Mouse (Mus musculus) ES-E14 (cell line): ENCODE measurements around the gene Gm5640.

Experiments used
- HCFC1 ChIP-seq: IDR thresholded peaks from 2 replicates; pipeline ENCODE4 v1.6.1; 2012; ENCODE audit warnings: low read length, inconsistent platforms, borderline replicate concordance; ENCODE audit not compliant: insufficient read depth
- ZC3H11A ChIP-seq: IDR thresholded peaks from 2 replicates; pipeline ENCODE4 v1.6.1; 2012; ENCODE audit warnings: low read depth, mild to moderate bottlenecking, inconsistent platforms, low read length, borderline replicate concordance
- ZNF384 ChIP-seq: IDR thresholded peaks from 2 replicates; pipeline ENCODE4 v1.6.1; 2012; ENCODE audit warnings: low read depth, low read length, inconsistent platforms

DNA sequence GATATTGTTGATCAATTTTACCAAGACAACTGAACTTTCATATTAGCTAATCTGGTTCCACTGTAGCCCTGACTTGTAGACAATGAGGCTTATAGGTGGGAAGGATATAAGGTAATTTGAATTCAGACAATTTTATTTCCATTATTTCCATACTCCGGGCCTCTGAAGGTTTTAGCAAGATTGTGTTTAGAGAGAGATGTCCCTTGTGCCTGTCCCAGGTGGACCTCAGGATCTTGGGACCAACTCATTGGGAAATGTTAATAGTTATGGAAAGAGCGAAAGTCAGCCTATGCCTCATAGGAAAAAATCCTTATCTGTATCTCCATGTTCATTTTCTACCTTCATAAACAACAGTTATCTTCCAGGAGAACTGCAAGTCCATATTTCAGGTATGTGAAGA lies 53.1 kb downstream of the Gm5640 start, which contains the start of gene Olfr1325:
- TF ChIP-seq ZC3H11A = no peak
- no peak for TF ChIP-seq HCFC1
- no peak for TF ChIP-seq ZNF384
